Mouse (Mus musculus): Measurements from ENCODE around the gene Antxr2.

Gene Antxr2

DNA sequence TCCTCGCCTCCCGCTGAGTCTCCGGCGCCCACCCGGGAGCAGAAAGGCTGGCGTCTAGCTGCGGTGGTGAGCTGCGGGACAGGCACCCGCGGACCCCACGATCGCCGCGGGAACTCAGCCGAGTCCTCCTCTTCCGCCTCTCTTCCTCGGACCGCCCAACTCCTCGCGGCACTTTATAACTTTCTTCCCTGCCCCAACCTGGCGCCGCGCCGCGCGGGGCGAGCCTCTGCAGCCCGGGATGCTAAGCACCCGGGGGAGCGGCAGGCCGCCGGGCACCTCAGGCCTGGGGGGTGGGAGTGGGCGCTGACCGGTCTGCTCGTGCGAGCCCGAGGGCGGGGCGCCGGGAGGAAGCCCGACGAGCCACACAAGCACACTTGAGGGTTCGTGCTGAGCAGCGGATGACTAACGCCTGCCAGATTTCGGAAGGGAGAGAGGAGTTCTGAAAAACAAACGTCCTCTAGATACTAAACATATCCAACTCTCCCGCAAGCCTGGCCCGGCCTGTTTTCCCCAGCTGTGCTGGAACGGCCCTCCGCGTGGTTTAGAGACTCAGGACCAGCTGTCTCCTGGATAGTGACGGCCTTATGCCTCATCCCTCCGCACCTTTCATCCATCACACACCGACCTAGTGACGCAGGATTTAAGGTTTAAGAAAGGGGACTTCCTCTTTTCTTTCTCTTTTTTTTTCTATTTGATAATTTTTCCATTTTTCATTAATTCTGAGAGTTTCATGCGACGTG lies at the start of gene Antxr2:
TSS of gene Antxr2 (minus strand) at position 142 of the 740 bp plus-strand sequence.
- peak; percentile 75 to 79 for DNase-seq (ENCODE audit: low spot score in 2 of 2)

DNA sequence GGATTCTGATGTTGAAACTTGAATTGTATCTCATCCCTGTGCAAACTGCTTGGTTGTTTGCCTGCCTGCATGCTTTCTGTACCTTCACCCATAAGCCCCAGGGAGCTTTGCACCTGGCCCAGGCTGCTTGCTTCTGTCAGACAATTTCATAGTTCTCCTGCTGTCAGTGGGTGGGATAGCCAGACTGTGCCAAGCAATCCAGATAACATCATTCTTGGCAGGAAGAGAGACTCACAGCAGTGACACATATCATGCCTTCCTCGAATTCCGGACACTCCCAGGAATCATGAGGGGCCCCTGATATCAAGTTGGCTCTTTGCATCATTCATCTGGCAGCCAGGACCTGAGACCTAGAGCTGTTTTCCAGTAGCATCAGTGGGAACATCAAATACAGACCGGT lies 45.8 kb upstream of the Antxr2 start:
- no peak for DNase-seq (ENCODE audit: low spot score in 2 of 2)

DNA sequence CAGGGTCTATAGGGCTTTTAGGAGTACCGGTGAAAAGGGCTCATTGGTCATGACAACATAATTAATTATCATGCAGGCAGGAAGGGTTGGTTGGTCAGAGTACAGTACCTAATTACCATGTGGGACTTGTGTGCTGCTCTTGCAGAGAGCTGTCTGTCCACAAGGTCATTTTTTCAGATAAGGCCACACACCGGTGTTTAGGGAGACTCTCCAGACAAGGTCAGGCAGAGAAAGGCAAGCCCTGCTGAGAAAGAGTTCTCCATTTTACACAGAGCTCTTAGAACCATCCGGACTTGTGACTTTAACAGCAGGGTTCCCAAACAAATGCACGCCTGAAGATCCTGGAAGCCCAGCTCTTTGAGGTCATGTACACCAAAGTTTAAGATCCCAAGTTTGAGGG lies 38.3 kb upstream of the Antxr2 start:
- no peak for DNase-seq (ENCODE audit: low spot score in 2 of 2)

DNA sequence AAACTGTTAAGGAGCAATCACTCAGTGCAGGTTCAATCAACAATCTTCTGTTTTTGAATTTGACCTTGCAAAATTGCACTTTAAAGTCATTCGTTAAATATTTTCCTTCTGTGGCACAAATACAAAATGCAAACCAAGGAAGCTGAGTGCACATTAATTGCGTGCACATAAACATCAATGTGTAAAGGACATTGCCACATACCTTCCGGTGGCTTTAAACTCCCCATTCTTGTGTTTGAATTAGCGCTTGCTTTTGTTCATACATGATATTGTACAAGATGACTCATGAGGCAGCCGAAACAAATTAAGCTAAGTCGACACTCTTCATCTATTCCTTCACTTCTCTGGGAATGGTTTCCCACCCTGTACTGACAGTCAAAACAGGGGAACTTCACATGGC lies 24.4 kb upstream of the Antxr2 start:
- DNase-seq (ENCODE audit: low spot score in 2 of 2): no peak

DNA sequence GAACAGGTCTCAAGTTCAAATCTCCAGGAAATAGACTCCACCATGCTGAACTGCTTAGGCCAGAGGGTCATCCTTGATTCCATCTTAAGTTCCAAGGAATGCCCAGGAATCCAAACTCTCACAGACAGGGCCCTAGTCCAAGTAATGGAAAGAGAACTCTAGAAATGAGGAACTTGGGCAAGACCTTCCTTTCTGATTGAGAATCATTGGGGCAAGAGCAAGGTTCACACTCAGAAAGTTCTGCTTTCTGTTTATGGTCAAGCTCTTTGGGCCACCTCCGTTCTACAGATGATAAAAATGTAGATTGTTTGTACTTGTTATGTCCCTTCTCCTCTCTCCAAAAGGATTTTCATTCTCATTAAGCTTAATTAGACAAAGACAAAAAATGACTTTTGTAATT lies 24.0 kb upstream of the Antxr2 start:
- no peak for DNase-seq (ENCODE audit: low spot score in 2 of 2)

DNA sequence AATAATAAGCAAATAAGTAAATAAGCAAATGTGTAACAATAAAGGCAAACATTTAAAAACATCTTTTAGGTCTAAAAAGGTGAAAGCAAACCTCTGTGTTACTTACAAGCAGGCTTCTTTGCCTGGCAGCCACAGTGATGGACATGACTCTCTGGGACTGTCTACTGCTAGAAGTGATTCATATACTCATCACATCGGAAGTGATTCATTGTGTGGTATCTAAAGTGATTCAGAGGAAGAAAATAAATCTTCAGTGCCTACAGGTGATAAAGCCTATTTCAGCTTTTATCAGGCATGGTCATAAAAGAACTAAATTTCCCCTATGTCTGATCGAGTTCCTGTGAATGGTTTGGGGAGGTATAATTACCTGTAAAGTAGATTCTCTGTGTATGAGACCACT lies 4.1 kb upstream of the Antxr2 start:
- no peak for DNase-seq (ENCODE audit: low spot score in 2 of 2)

DNA sequence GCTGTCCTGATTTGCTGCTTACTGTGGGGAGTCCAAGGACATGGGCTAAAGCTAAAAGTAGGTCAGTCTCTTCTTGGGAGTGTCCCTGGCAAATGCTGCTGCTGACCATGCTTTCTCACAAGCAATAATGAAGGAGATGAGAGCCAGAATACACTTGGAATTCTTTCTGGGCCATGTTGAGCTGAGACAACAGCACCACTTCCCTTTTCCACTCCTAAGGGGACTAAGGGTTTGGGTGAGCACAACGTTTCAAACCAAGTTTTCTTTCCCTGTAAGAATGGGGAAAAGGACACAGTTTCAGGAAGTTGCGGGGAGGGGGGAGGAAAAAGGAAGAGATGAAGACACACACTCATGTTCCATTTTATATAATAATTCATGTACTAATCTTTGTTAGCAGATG lies 3.4 kb upstream of the Antxr2 start:
- DNase-seq (ENCODE audit: low spot score in 2 of 2): no peak

DNA sequence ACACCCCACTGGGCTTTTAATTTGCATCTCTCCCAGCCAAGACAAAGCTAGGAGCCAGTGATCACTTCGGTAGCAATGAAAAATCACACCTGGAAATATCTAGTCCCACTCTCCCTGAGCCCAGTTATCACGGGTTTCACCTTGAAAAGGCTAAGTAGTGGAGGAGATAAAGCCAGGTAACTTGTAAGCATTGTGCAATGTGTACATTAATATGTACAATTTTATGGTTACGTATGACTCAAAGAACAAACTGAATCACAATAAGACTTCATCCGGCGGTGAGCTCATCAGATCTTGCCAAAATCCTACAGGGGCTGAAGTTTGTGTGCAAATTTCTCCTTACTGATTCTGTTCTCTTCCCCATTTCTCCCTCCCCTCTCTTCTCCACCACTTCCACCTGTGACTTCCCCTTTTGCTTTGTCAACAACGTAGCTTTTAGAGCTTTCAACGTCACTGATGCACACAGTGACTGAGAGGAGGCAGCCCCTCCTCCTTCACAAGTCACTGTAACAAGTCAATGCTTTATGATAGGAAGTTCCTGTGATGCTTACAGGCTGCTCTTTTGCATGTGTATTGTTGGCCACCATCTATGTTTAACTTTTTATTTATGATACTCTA lies 2.1 kb upstream of the Antxr2 start:
- no peak for DNase-seq (ENCODE audit: low spot score in 2 of 2)

DNA sequence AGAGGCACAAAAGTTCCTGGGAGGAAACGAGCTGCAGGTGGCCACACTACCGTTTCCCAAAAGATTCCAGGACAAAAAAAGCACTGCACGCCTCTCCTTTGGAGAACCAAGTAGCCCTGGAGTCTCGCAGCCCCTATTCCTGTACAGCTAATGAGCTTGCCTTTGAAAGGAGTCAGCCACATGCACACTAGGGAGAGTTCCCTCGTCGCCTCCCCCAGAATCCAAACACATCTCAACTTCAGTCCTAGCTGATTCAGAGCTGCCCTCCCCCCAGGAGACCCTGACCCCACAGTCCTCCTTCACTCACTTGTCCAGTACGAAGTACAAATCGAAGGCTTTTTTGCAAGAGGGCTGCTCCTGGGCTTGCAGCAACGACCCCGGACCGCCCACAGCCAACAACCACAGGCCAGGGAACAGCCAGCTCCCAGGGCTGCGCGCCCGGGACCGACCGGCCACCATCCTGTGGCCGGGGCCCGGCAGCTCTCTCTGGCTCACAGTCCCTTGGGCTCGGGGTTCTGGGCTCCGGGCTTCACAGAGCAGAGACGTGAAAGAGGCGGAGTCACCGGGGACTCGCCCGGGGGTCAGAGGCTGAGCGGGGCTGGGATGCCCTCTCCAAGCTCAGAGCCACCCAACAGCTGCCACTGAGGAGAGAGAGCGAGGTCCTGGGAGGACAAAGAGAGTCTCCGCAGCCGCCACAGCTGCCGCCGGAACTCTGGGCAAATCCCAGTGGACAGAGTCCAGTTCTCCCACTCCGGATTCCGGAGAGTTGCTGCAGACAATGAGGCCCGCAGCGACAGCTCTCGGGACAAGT lies 547 bp downstream of the Antxr2 start:
- DNase-seq (ENCODE audit: low spot score in 2 of 2): peak; percentile 46 to 64

DNA sequence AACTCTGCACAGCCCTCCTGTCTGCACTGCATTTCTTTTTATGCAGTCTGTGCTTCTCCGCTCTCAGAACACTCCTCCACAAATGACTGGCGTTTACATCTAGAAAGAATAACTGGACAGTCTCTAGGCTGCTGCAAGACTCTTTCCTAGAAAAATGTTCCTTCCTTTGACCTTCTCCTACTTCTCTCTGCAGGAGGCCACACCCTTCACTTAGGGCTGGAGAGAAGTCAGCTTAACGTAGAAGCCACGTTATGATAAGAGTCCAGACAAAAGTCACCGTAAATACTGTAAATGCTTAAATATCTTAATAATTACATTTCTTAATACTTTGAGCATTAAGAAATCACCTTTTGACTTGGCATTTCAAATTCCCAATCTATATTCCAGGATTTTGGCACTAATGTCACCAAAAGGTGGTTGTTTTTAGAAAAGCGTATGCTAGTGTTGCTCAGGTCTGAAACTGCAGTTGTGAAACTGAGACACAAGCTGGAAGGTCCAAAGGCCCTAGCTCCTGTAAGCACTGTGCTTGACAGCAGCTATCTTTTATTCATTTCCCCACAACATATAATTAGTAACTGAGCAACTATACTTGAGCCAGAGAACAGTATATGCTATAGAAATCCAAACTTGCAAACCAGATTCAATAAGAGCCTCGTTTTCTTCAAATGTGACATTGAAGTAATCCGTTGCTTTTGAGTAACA lies 3.0 kb downstream of the Antxr2 start:
- DNase-seq (ENCODE audit: low spot score in 2 of 2): no peak

DNA sequence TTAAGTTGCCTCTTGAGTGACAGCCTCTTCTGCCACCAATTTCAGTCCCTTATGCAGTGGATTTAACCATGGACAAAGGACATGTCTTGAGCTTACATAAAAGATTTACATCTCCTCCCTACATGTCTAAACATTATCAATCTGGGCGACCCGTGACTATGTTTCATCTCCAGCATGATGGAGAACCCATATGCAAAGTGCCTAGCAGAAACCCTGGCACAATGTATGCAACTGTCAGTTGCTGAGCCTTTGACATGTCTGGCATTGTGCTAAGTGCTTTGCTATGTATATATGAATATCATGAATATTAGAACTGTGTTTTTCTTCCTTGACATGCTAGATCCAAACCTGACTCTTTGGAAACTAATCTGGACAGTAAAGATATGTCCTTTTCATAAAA lies 4.9 kb downstream of the Antxr2 start:
- DNase-seq (ENCODE audit: low spot score in 2 of 2): no peak

DNA sequence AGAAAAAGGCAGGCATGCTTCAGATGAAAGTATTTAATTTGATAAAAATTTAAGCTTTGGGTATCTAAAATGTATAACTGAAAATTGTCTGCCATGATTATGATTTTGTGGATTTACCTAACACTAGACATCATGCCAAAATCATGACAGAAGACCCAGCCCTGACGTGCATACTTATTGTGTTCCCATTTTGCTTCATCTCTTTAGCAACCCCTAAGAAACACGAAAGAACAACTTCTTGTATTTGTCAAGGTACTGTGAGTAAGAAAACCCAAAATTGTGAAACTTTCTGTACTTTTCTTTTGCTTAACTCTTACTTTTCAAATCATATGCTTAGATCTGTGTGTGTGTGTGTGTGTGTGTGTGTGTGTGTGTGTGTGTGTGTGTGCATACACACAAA lies 6.3 kb downstream of the Antxr2 start:
- DNase-seq (ENCODE audit: low spot score in 2 of 2): no peak

DNA sequence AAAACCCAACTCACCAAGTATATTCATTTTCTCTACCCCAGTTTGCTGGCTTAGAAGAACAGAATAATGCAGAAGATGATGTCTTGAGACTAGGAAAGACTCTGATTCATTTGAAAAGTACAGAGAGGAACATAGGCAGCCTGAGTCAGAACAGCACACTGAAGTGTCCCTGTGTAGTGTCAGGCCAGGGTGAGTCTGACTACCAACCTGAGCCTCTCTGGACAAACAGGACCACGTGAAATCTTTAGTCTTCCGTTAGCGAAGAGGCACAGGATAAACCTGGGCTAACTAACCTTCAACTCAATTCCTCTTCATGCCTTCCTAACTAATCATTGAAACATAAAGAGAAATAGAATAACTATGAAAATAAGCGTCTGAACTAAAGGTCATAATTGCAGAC lies 9.3 kb downstream of the Antxr2 start:
- DNase-seq (ENCODE audit: low spot score in 2 of 2): no peak

DNA sequence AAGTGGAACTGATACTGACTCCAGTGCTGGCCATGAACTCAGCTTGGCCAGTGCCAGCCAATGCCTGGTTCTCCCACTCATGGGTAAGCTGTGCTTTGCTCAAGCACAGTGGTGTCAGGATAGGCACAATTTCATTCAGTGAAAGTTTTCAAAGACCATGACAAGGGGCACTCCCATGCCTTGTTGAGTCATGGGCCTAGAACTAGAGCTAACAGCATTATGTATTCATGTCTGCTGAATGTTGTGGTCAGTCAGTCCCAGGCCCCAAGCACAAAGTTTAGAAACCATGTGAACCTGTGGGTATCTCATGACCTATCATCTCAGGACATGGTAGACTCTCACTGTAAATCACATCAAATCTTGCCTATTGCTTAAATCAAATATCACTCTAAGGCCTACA lies 10.2 kb downstream of the Antxr2 start:
- DNase-seq (ENCODE audit: low spot score in 2 of 2): no peak

DNA sequence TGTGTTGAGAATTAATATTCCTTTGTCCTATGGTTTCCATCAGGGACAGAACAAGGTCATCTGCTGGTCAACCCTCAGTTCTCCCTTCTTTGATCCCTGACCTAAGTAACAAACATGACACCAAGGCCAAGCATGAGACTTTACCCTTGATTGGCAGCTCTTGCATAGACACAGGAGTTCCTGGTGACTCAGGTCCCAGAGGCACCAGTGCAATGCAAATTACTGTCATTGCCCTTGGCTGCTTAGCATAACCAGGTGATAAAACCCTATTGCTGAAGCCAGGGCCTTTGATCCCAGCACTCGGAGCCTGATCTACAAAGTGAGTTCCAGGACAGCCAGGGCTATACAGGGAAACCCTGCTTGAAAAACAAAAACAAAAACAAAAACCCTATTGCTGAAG lies 11.4 kb downstream of the Antxr2 start:
- DNase-seq (ENCODE audit: low spot score in 2 of 2): no peak

DNA sequence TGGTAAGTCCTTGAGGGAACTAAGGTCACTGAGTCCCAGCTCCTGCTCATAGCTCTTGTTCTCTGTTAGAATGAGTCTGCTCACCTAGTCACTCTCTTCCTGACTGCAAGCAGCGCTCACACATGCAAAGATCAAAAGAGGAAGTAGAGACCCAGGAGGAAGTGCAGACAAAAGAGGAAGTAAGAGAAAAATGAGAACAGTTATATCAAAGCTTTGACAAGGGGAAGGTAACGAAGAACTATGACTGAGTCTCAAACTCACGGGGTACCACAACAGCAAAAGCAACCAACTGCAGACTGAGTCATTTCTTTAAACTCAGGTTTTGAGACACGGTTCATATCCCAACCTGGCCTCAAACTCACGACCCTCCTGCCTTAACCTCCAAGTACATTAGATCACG lies 12.7 kb downstream of the Antxr2 start:
- DNase-seq (ENCODE audit: low spot score in 2 of 2): no peak

DNA sequence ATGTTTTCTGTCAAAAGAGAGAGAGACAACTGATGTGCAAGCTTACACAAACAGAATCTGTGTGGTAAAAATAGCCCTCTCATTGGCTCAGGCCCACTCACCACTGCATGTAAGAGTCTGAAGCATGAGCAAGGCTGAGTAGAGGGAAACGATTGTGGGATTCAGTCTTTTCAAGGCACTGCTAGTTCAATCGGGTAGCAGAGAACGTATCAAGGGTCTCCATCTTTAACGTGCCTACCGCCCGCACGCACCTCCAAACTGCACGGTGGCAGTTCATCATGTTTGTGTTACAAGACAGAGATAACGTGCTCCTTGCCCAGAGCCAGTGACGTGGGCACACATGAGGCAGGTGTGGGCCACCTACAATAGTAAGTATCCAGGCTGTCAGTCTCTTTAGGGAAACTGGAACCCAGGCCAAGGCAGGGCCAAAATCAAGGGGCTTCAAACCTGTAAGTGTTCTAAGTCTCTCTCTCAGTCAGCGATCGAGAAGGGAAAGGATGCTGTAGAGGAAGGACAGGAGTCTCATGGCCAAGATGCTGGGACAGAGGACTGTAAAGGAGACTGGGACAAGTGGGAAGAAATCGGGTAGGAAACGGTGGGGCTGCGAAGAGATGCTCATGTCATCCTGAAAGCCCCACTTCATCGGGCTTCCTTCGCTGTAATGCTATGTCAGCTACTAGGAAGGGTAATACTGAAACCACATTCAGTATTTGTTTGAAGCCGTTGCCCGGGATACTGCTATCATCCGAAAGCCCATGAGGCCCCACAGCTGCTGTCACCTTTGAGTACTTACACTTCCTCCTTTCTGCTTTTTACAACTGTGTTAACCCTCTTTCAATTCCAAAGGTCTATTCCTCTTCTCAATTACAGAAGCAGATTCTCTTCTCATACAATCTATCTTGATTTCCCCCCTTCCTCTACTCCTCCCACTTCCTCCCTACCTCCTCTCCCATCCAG lies 14.3 kb downstream of the Antxr2 start:
- DNase-seq (ENCODE audit: low spot score in 2 of 2): no peak

DNA sequence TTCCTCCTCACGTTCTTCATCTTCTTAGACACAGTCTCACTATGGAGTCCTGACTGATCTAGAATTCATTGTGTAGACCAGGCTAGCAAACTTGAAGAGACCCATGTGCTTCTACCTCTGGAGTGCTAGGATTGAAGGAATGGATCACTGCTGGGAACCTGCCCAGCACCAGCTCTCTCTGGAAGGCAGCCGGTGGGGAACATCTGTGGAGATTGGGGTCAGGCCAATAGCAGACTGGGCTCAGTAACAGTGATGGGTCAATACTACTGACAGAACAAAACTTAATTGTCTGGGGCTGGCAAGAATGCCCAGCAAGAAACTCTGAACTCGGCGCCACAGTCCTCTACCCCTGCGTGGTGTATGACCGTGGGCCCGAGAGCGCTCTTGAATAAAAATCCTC lies 25.1 kb downstream of the Antxr2 start:
- DNase-seq (ENCODE audit: low spot score in 2 of 2): no peak

DNA sequence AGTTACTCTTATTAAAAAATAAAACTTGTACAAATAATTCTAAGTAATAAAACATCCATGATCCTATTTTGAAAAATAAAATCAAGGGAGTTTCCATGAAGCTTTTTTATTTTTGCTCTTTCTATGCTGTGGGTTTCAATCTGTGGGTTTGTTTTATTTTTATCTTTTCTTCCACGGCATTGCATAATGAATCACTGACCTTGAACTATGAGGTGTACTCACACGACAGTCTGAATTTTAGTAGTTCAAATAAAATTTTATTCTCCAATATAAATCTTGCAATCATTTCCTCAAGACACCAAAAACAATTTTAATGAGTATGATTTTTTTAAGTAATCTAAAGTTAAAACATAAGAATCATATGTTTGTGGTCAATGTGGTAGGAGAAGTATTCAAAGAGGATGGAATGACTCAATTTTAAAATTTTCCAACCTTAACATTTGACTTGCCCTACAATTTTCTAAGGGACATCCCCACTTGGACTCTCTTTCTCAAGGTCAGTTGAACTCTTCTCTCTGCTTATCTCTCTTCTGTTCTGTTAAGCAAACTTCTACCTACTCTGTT lies 31.5 kb downstream of the Antxr2 start:
- DNase-seq (ENCODE audit: low spot score in 2 of 2): no peak

DNA sequence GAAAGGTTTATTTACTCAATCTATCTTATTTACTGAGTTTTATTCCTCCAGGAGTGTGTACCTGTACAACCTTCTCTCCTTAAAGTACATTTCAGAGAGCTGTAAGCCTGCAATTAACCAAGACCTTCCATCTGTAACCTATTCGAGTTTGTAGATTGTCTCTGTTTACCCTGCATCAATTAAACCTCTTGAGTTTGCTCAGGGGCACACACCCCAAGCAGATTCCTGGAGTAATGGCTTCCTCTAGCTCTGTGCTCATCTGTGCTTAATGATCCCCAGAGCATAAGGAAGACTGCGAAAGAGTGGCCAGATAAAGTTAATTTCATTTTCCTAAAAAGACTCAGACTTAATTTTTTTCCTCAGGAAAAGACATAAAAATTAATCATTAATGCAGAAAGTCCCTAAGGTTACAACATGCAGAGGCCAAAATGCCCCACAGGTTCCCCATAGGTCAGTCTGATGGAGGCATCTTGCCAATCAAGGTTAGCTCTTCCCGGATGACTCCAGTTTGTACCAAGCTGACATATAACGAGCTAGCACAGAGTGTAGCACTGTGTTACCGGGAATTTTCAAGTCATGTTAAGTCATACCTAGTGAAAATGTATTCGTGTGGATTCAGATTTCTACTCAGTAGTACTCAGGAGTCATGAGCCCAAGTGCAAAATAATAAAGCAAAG lies 34.2 kb downstream of the Antxr2 start:
- no peak for DNase-seq (ENCODE audit: low spot score in 2 of 2)

Data from urinary bladder, postnatal 4 days (tissue).